Mouse (Mus musculus) thymus, adult 2 months (tissue): ENCODE results near the gene Syt7.

Source experiments
- CTCF ChIP-seq: fragments of 200-500 bp; IDR thresholded peaks from 2 replicates; pipeline ENCODE4 v1.5.1; 2012; ENCODE audit warnings: mild to moderate bottlenecking, control low read depth, low read length, moderate library complexity, borderline replicate concordance; ENCODE audit not compliant: control insufficient read depth, poor library complexity, insufficient read depth; ENCODE audit errors: extremely low read depth
- POLR2A ChIP-seq: fragments of 200-500 bp; IDR thresholded peaks from 2 replicates; pipeline ENCODE4 v1.6.1; 2012; ENCODE audit warnings: mild to moderate bottlenecking, low read length, control low read depth, moderate library complexity; ENCODE audit not compliant: control insufficient read depth, poor library complexity, insufficient read depth; ENCODE audit errors: extremely low read depth

DNA sequence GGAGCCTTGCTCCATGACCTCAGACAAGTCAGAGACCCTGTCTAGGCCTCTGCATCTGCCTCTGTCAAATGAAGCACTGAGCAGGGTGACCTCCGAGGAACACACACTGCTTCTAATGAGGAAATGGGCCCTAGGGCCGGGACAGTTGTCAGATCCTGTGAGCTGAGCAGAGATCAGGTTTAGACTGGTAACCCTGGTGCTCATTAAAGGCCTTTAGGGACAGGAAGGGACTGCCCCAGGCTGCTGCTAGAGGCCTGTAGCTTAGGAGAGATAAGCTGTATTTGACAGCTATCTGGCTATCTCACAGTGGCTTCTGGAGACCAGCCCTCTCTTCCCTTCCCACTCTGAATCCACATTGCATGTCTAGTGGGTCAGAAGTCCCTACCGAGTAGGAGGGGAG is 42.5 kb downstream of the Syt7 start:
- no peak for TF ChIP-seq CTCF
- no peak for TF ChIP-seq POLR2A
